13 mouse cellular contexts compared by ENCODE assay signal in genomic region chr12:74825664-74826063, GRCm38 (mm10).
DNase-seq lines count a peak whose midpoint lies in the region; ATAC-seq lines count a peak whose summit lies in the region.
"Had no signal": no experiment of that assay in that cellular context is flagged by ENCODE, and none has a peak within 500 bp of the region (broad histone marks: within the 10 kb centered on the region; RNA-seq: fewer than 3 reads in every experiment).

No protein-coding gene starts in this region.

- peak overlapping the region; percentile 5; the same call in 1 of the 2 replicates for H3K27ac ChIP-seq in heart, embryonic 13.5 days (replicated peaks)
- no peak overlapping the region for H3K27ac ChIP-seq in midbrain, embryonic 14.5 days (replicated peaks; ENCODE audit: low read depth, low read length)
- H3K27ac ChIP-seq in midbrain, embryonic 13.5 days, result no peak overlapping the region
- H3K27ac ChIP-seq: heart, embryonic 10.5 days; midbrain, embryonic 12.5 days; stomach, embryonic 15.5 days had no signal

- intact Hi-C loops in heart, postnatal 14 days (cut with DNase I), result no loop called here

- H3K4me2 ChIP-seq in heart, embryonic 13.5 days, result no peak overlapping the region
- H3K4me2 ChIP-seq in midbrain, embryonic 14.5 days (ENCODE audit: low read length), result no peak overlapping the region
- no peak overlapping the region for H3K4me2 ChIP-seq in midbrain, embryonic 13.5 days (replicated peaks)
- H3K4me2 ChIP-seq: midbrain, embryonic 12.5 days; stomach, embryonic 15.5 days had no signal

- no peaks in the 10 kb centered on the region for H3K36me3 ChIP-seq in heart, embryonic 13.5 days
- no peaks in the 10 kb centered on the region for H3K36me3 ChIP-seq in midbrain, embryonic 14.5 days (ENCODE audit: control insufficient read depth, insufficient read depth, low read length)
- no peaks in the 10 kb centered on the region for H3K36me3 ChIP-seq in midbrain, embryonic 13.5 days
- H3K36me3 ChIP-seq: heart, embryonic 10.5 days; midbrain, embryonic 12.5 days; stomach, embryonic 15.5 days had no signal

- no peak overlapping the region for H3K4me3 ChIP-seq in heart, embryonic 13.5 days
- no peak overlapping the region for H3K4me3 ChIP-seq in midbrain, embryonic 14.5 days (replicated peaks; ENCODE audit: low read depth, low read length)
- no peak overlapping the region for H3K4me3 ChIP-seq in midbrain, embryonic 13.5 days (replicated peaks)
- H3K4me3 ChIP-seq: heart, embryonic 10.5 days; midbrain, embryonic 12.5 days; stomach, embryonic 15.5 days had no signal

- H3K27me3 ChIP-seq in heart, embryonic 13.5 days (replicated peaks), result no peaks in the 10 kb centered on the region
- no peaks in the 10 kb centered on the region for H3K27me3 ChIP-seq in midbrain, embryonic 14.5 days (ENCODE audit: control insufficient read depth, insufficient read depth, low read length)
- H3K27me3 ChIP-seq in midbrain, embryonic 13.5 days, result no peaks in the 10 kb centered on the region
- H3K27me3 ChIP-seq: midbrain, embryonic 12.5 days; stomach, embryonic 15.5 days had no signal

- H3K4me1 ChIP-seq in heart, embryonic 13.5 days, result peaks cover 6% of the 10 kb centered on the region; the same call in 1 of the 2 replicates
- H3K4me1 ChIP-seq in midbrain, embryonic 14.5 days (ENCODE audit: control insufficient read depth, insufficient read depth, low read length), result no peaks in the 10 kb centered on the region
- no peaks in the 10 kb centered on the region for H3K4me1 ChIP-seq in midbrain, embryonic 13.5 days (replicated peaks)
- H3K4me1 ChIP-seq: heart, embryonic 10.5 days; midbrain, embryonic 12.5 days; stomach, embryonic 15.5 days had no signal

- H3K9me3 ChIP-seq in heart, embryonic 13.5 days, result no peaks in the 10 kb centered on the region
- no peaks in the 10 kb centered on the region for H3K9me3 ChIP-seq in midbrain, embryonic 14.5 days (ENCODE audit: control insufficient read depth, low read length)
- no peaks in the 10 kb centered on the region for H3K9me3 ChIP-seq in midbrain, embryonic 13.5 days
- H3K9me3 ChIP-seq: heart, embryonic 10.5 days; midbrain, embryonic 12.5 days; stomach, embryonic 15.5 days had no signal

- ATAC-seq in heart, embryonic 13.5 days (ENCODE audit: extremely low read depth, insufficient number of reproducible peaks, low FRiP score, low TSS enrichment), result no peak
- no peak for ATAC-seq in midbrain, embryonic 14.5 days (ENCODE audit: low FRiP score, low TSS enrichment)
- no peak for ATAC-seq in midbrain, embryonic 13.5 days
- ATAC-seq: activated CD4-positive, CD25-positive, alpha-beta regulatory T cell, adult 4 months; inflammation-experienced regulatory T-cells, adult 6 months had no signal

- H3K9ac ChIP-seq in heart, embryonic 13.5 days, result no peak overlapping the region
- H3K9ac ChIP-seq in midbrain, embryonic 14.5 days (replicated peaks; ENCODE audit: low read length), result no peak overlapping the region
- H3K9ac ChIP-seq in midbrain, embryonic 13.5 days (replicated peaks), result no peak overlapping the region
- H3K9ac ChIP-seq: midbrain, embryonic 12.5 days; stomach, embryonic 15.5 days had no signal

- no peak for DNase-seq in heart, postnatal 14 days
- peak; percentile 19 for DNase-seq in midbrain, embryonic 14.5 days
- peak; percentile 19 for DNase-seq in NIH3T3 (ENCODE audit: low read depth)
- peak; percentile 69 for DNase-seq in retina, postnatal 1 day
- no peak for DNase-seq in urinary bladder, adult 2 months (ENCODE audit: low spot score)
- DNase-seq: spleen, adult 18-20 months had no signal

- 40% methylated on average over 3 of the region's 3 CpGs for WGBS in heart, embryonic 13.5 days
- WGBS in midbrain, embryonic 14.5 days, result 14% methylated on average over 3 of the region's 3 CpGs
- 18% methylated on average over 3 of the region's 3 CpGs for WGBS in midbrain, embryonic 13.5 days

Comparison
In these comparisons a context has a peak if more than half of its experiments do, and no peak if none do; other contexts are left out.
1. DNase-seq: peak in midbrain, embryonic 14.5 days (single experiment), NIH3T3 (single experiment) and retina, postnatal 1 day (single experiment); none in heart, postnatal 14 days (0 of 2) and urinary bladder, adult 2 months (single experiment).